Mouse (Mus musculus): ENCODE results near the gene Twist1. TPM values are rescaled to one million over a fixed set of nuclear protein-coding genes. Genes with fewer than 3 reads are reported as not detected.

Gene Twist1
- total and polyA plus RNA-seq, 3 experiments: not detected

GRCm38 (mm10) chr12:33962118-33962772, 4.8 kb downstream of the Twist1 start:
- Histone ChIP-seq H3K27ac (ENCODE audit: insufficient read depth, low read depth) (no peak overlapping the region), H3K27me3 (replicated peaks) (no peaks in the 10 kb centered on the region), H3K9me3 (replicated peaks; ENCODE audit: low read length) (peaks cover 11% of the 10 kb centered on the region), H3K4me2 (ENCODE audit: insufficient read depth, low read depth, poor library complexity, severe bottlenecking) (no peak overlapping the region), H3K9ac (ENCODE audit: insufficient read depth, low read depth) (no peak overlapping the region), H3K36me3 (replicated peaks in 1 of 2; ENCODE audit: control insufficient read depth in 1 of 2, insufficient read depth in 1 of 2, low read length in 1 of 2) (no peaks in the 10 kb centered on the region), H3K79me2 (replicated peaks; ENCODE audit: control insufficient read depth, extremely low read depth, insufficient read depth, poor library complexity, severe bottlenecking) (no peaks in the 10 kb centered on the region), H3K4me3 (replicated peaks in 1 of 3; ENCODE audit: low read depth in 2 of 3, low read length in 2 of 3, poor library complexity in 1 of 3) (no peak overlapping the region), H3K4me1 (ENCODE audit: control insufficient read depth in 1 of 2, insufficient read depth in 2 of 2) (no peaks in the 10 kb centered on the region)
- in situ Hi-C loops (cut with MboI; ENCODE audit: low pct_ligation_motif_present, low pct_unique_long_range_greater_than_20kb, low sequenced_read_pairs): no loop called here
- no peak for TF ChIP-seq MAFK (IDR thresholded peaks at IDR 0.05; ENCODE audit: insufficient replicate concordance, low read length)
- no peak for TF ChIP-seq NRF1 (IDR thresholded peaks at IDR 0.05; ENCODE audit: low read depth, low read length)
- TF ChIP-seq BHLHE40 (IDR thresholded peaks at IDR 0.05; ENCODE audit: low read depth, low read length): no peak
- no peak for TF ChIP-seq E2F4 (IDR thresholded peaks at IDR 0.05; ENCODE audit: insufficient replicate concordance, low read depth, low read length)
- TF ChIP-seq GABPA (IDR thresholded peaks at IDR 0.05; ENCODE audit: insufficient replicate concordance, low read depth, low read length): no peak
- TF ChIP-seq ZNF384 (IDR thresholded peaks at IDR 0.05; ENCODE audit: low read depth, low read length): no peak
- no peak for TF ChIP-seq MXI1 (IDR thresholded peaks at IDR 0.05; ENCODE audit: low read depth, low read length)
- no peak for TF ChIP-seq TBP (conservative IDR thresholded peaks at IDR 0.05; ENCODE audit: low read depth, low read length)
- TF ChIP-seq PAX5 (IDR thresholded peaks at IDR 0.05; ENCODE audit: low read length): no peak
- TF ChIP-seq TCF12 (IDR thresholded peaks at IDR 0.05; ENCODE audit: low read depth, low read length): no peak
- TF ChIP-seq UBTF (IDR thresholded peaks at IDR 0.05; ENCODE audit: low read depth, low read length): no peak
- no peak for TF ChIP-seq MEF2A (IDR thresholded peaks at IDR 0.05; ENCODE audit: borderline replicate concordance, low read depth, low read length)
- no peak for TF ChIP-seq HCFC1 (IDR thresholded peaks at IDR 0.05; ENCODE audit: low read depth, low read length)
- TF ChIP-seq POLR2A (IDR thresholded peaks at IDR 0.05; ENCODE audit: low read depth, low read length): no peak
- no peak for TF ChIP-seq JUND (conservative IDR thresholded peaks at IDR 0.05; ENCODE audit: low read depth, low read length)
- no peak for TF ChIP-seq RAD21 (IDR thresholded peaks at IDR 0.05; ENCODE audit: low read depth, low read length)
- TF ChIP-seq EP300 (IDR thresholded peaks at IDR 0.05; ENCODE audit: low read length): no peak
- TF ChIP-seq CTCF (conservative IDR thresholded peaks at IDR 0.05 in 1 of 2, IDR thresholded peaks at IDR 0.05 in 1 of 2; ENCODE audit: low read depth in 2 of 2, low read length in 2 of 2): no peak
- TF ChIP-seq MAX (IDR thresholded peaks at IDR 0.05; ENCODE audit: low read length): no peak
- no peak for TF ChIP-seq SIN3A (IDR thresholded peaks at IDR 0.05; ENCODE audit: low read length)
- no peak for DNase-seq (ENCODE audit: extremely low read depth)
- dilution Hi-C loops (cut with MboI; ENCODE audit: extremely low pct_ligation_motif_present, extremely low pct_unique_long_range_greater_than_20kb, low sequenced_read_pairs): no loop called here

- dilution Hi-C loops (cut with MboI; ENCODE audit: extremely low pct_ligation_motif_present, extremely low pct_unique_long_range_greater_than_20kb, low sequenced_read_pairs) (no loop called here), in situ Hi-C loops (cut with MboI; ENCODE audit: low pct_ligation_motif_present, low pct_unique_long_range_greater_than_20kb, low sequenced_read_pairs) (no loop called here)
- Histone ChIP-seq H3K4me3 (replicated peaks in 1 of 3; ENCODE audit: low read depth in 2 of 3, low read length in 2 of 3, poor library complexity in 1 of 3) (no peak overlapping the region), H3K9ac (ENCODE audit: insufficient read depth, low read depth) (no peak overlapping the region), H3K4me1 (ENCODE audit: control insufficient read depth in 1 of 2, insufficient read depth in 2 of 2) (no peaks in the 10 kb centered on the region), H3K4me2 (ENCODE audit: insufficient read depth, low read depth, poor library complexity, severe bottlenecking) (no peak overlapping the region), H3K79me2 (replicated peaks; ENCODE audit: control insufficient read depth, extremely low read depth, insufficient read depth, poor library complexity, severe bottlenecking) (no peaks in the 10 kb centered on the region), H3K27me3 (replicated peaks) (no peaks in the 10 kb centered on the region), H3K27ac (ENCODE audit: insufficient read depth, low read depth) (no peak overlapping the region), H3K9me3 (replicated peaks; ENCODE audit: low read length) (peaks cover 8% of the 10 kb centered on the region), H3K36me3 (replicated peaks in 1 of 2; ENCODE audit: control insufficient read depth in 1 of 2, insufficient read depth in 1 of 2, low read length in 1 of 2) (no peaks in the 10 kb centered on the region)
- no peak for DNase-seq (ENCODE audit: extremely low read depth)
- TF ChIP-seq RAD21 (IDR thresholded peaks at IDR 0.05; ENCODE audit: low read depth, low read length): no peak
- no peak for TF ChIP-seq POLR2AphosphoS2 (IDR thresholded peaks at IDR 0.05; ENCODE audit: low read depth, low read length)
- no peak for TF ChIP-seq UBTF (IDR thresholded peaks at IDR 0.05; ENCODE audit: low read depth, low read length)
- no peak for TF ChIP-seq MXI1 (IDR thresholded peaks at IDR 0.05; ENCODE audit: low read depth, low read length)
- TF ChIP-seq SMC3 (IDR thresholded peaks at IDR 0.05; ENCODE audit: low read depth, low read length): no peak
- TF ChIP-seq ZMIZ1 (IDR thresholded peaks at IDR 0.05; ENCODE audit: low read depth, low read length): no peak
- TF ChIP-seq MAX (IDR thresholded peaks at IDR 0.05; ENCODE audit: low read length): no peak
Measured at GRCm38 (mm10) chr12:33962773-33963130, 5.3 kb downstream of the Twist1 start.

Data from CH12.LX (cell line).